ENCODE assay signal across 8 mouse cellular contexts in the genomic region with DNA sequence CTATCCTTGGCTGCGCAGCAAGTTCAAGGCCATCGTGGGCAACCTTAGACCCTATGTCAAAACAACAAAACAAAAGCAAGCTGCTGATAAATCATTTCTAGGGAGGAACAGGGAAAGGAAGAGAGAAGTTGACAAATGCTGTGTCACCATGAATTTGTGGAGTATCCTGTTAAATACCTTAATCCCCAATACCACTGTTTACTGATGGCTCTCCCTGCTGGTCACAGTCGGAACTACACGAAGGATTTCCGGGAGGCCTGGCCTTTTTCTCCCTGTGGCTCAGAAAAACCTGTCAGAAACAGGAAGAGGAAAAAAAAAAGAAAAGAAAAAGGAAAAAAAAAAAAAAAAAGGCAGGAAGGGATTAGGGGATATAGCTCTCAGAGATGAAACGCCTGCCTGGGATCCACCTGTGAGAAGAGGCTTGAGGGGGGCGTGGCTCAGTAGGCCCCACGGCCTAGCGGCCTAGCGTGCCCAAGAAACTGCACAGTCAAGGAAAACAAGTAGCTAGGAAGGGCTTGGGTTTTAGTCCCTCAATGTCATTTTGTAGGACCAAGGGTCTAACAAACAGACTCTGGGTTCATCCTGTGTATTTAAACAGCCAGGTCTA. TPM values are rescaled to one million over a fixed set of nuclear protein-coding genes. Genes with fewer than 3 reads are reported as not detected.
DNase-seq lines count a peak whose midpoint lies in the region; ATAC-seq and TF ChIP-seq lines count a peak whose summit lies in the region.

No protein-coding gene starts in this region.

- WGBS in kidney, adult 2 months, result 58% methylated on average over 10 of the region's 10 CpGs
- WGBS in limb, embryonic 12.5 days, result 59% methylated on average over 10 of the region's 10 CpGs

- H3K4me1 ChIP-seq in kidney, adult 2 months (ENCODE audit: control insufficient read depth, insufficient read depth, low read length), result no peaks in the 10 kb centered on the region; the same call in 1 of the 2 replicates
- H3K4me1 ChIP-seq in limb, embryonic 12.5 days (replicated peaks), result peaks cover 18% of the 10 kb centered on the region

- H3K4me2 ChIP-seq in limb, embryonic 12.5 days, result no peak overlapping the region

- peak; percentile 52 for TF ChIP-seq CTCF in kidney, adult 2 months (conservative IDR thresholded peaks at IDR 0.05; ENCODE audit: insufficient read depth, insufficient read length, low read depth, low read length)

- peak; percentile 36 to 66 for DNase-seq in urinary bladder, adult 18-20 months (ENCODE audit: low spot score in 2 of 2)
- DNase-seq in urinary bladder, postnatal 10 days (ENCODE audit: low spot score), result no peak
- peak; percentile 67 for DNase-seq in cerebellum, adult 11-12 months
- DNase-seq in gastrocnemius, postnatal 10 days, result peak; percentile 76
- DNase-seq in kidney, adult 2 months, result peak; percentile 79
- DNase-seq in naive thymus-derived CD4-positive, alpha-beta T cell, adult 2 months (ENCODE audit: low read depth), result peak; percentile 70
- DNase-seq in thymus, postnatal 14 days, result peak; percentile 64

- TF ChIP-seq POLR2A in kidney, adult 2 months (IDR thresholded peaks at IDR 0.05; ENCODE audit: low read depth, low read length), result no peak

- no peak overlapping the region for H3K27ac ChIP-seq in kidney, adult 2 months (ENCODE audit: insufficient read depth, low read depth, low read length)
- no peak overlapping the region for H3K27ac ChIP-seq in limb, embryonic 12.5 days

- no peak overlapping the region for H3K4me3 ChIP-seq in kidney, adult 2 months (ENCODE audit: insufficient read depth, low read depth, low read length)
- H3K4me3 ChIP-seq in limb, embryonic 12.5 days (replicated peaks), result 0 out of 2 replicates have a peak overlapping the region, but pooled peaks have one; percentile 57

- H3K27me3 ChIP-seq in kidney, adult 2 months (replicated peaks; ENCODE audit: control insufficient read depth, insufficient read depth, low read length), result no peaks in the 10 kb centered on the region
- H3K27me3 ChIP-seq in limb, embryonic 12.5 days, result peaks cover 38% of the 10 kb centered on the region

- no peaks in the 10 kb centered on the region for H3K36me3 ChIP-seq in kidney, adult 2 months (ENCODE audit: control insufficient read depth, insufficient read depth, low read length)
- H3K36me3 ChIP-seq in limb, embryonic 12.5 days, result no peaks in the 10 kb centered on the region

- H3K9me3 ChIP-seq in limb, embryonic 12.5 days, result no peaks in the 10 kb centered on the region

- no peak for ATAC-seq in limb, embryonic 12.5 days (ENCODE audit: insufficient number of reproducible peaks, insufficient read depth, low FRiP score, low TSS enrichment, low read depth)

- H3K9ac ChIP-seq in limb, embryonic 12.5 days (replicated peaks), result no peak overlapping the region

RNA-seq across cellular contexts. Expression of a gene that starts 1.6 kb away (rescaled TPM):
- total RNA-seq in gastrocnemius, postnatal 10 days (2021), result 10 to 100 TPM; 20.5 to 25.0 TPM
- 47.1 and 47.8 TPM in 2 replicates for polyA plus RNA-seq in kidney, adult 2 months (2012; rRNA removed)
- 34.1 and 38.8 TPM in 2 replicates for polyA plus RNA-seq in limb, embryonic 12.5 days (2016; fragmentation: Nextera tagmentation; extraction: Ambion mirVana)

RNA-seq across cellular contexts. Expression of a gene that starts 1.9 kb away (rescaled TPM):
- under 1 TPM; 0.20 to 0.28 TPM for total RNA-seq in gastrocnemius, postnatal 10 days (2021)
- polyA plus RNA-seq in kidney, adult 2 months (2012; rRNA removed), result 0.09 and 0.12 TPM in 2 replicates
- 0.26 and 0.41 TPM in 2 replicates for polyA plus RNA-seq in limb, embryonic 12.5 days (2016; fragmentation: Nextera tagmentation; extraction: Ambion mirVana)

RNA-seq across cellular contexts. Expression of a gene that starts 24.2 kb away (rescaled TPM):
- total RNA-seq in gastrocnemius, postnatal 10 days (2021), result 10 to 100 TPM in 1 of 2 experiments, 1 to 10 TPM in 1; 9.0 to 13.0 TPM
- polyA plus RNA-seq in kidney, adult 2 months (2012; rRNA removed), result 9.0 and 12.8 TPM in 2 replicates
- 29.4 and 30.3 TPM in 2 replicates for polyA plus RNA-seq in limb, embryonic 12.5 days (2016; fragmentation: Nextera tagmentation; extraction: Ambion mirVana)

RNA-seq across cellular contexts. Expression of a gene that starts 37.4 kb away (rescaled TPM):
- 10 to 100 TPM; 10.6 to 14.4 TPM for total RNA-seq in gastrocnemius, postnatal 10 days (2021)
- polyA plus RNA-seq in kidney, adult 2 months (2012; rRNA removed), result 19.4 and 23.7 TPM in 2 replicates
- polyA plus RNA-seq in limb, embryonic 12.5 days (2016; fragmentation: Nextera tagmentation; extraction: Ambion mirVana), result 29.4 and 30.4 TPM in 2 replicates

RNA-seq across cellular contexts. Expression of a gene that starts 49.8 kb away (rescaled TPM):
- 10 to 100 TPM; 34.6 to 48.7 TPM for total RNA-seq in gastrocnemius, postnatal 10 days (2021)
- polyA plus RNA-seq in kidney, adult 2 months (2012; rRNA removed), result 1.2 and 1.5 TPM in 2 replicates
- 5.6 and 6.1 TPM in 2 replicates for polyA plus RNA-seq in limb, embryonic 12.5 days (2016; fragmentation: Nextera tagmentation; extraction: Ambion mirVana)
